Mouse (Mus musculus): ENCODE data around the gene Prg2. TPM values are rescaled to one million over a fixed set of nuclear protein-coding genes. Genes with fewer than 3 reads are reported as not detected.

The Prg2 gene
- not detected for total RNA-seq (2021)

GRCm38 (mm10) chr2:84980188-84980587 lies at the start of gene Prg2:
Prg2 (plus strand) TSS chr2:84980461.
- no peak for DNase-seq

DNA sequence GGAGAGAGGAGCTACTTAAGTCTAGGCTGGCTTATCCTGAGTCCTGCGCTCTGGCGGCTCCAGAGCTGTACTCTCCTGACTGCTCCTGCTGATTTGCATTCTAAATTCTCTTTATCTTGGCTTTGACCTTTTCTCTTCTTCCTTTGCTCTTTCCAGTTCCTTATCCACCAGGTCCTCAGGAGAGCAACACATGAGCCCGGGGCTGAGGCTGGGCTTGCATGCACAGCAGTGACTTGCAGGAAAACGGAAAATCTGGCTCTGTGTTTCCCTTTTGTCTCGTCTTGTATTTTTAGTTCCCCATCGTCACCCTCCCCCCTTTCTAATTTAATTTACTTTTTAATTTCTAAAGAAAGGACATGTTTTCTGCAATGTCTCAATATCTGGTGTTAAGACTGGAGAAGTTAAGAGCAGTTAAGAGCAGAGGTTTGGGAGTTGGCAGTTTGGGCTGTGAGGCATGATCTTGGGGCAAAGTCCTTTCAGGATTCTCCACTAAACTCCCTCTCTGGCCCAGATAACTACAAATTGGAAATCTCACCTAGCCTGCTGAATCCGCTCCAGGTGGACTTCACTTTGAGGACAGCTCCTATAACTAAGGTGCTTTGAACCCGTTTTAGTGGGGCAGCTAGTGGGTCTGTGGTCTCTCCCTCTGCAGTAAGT lies 46.1 kb upstream of the Prg2 start:
- DNase-seq: no peak

GRCm38 (mm10) chr2:84934649-84935007 lies 45.6 kb upstream of the Prg2 start:
- DNase-seq: no peak

DNA sequence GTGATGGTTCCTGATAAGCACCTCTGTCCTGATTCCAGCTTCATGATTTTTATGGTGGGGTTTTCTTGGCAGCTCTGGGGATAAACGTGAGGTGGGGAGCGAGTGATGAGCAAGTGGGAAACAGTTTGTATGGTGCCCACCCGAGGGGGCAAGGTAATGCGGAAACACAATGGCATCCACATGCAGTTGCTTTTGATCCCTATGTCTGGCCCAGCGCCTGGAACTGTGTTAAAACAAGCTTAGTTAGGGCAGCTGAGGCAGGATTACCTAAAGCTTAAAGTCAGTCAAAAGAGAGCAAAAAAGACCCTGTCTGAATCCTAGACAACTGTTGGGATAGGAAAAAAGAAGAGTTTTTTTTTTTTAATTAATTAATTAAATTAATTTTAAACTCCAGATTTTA lies 45.2 kb upstream of the Prg2 start:
- DNase-seq: no peak

DNA sequence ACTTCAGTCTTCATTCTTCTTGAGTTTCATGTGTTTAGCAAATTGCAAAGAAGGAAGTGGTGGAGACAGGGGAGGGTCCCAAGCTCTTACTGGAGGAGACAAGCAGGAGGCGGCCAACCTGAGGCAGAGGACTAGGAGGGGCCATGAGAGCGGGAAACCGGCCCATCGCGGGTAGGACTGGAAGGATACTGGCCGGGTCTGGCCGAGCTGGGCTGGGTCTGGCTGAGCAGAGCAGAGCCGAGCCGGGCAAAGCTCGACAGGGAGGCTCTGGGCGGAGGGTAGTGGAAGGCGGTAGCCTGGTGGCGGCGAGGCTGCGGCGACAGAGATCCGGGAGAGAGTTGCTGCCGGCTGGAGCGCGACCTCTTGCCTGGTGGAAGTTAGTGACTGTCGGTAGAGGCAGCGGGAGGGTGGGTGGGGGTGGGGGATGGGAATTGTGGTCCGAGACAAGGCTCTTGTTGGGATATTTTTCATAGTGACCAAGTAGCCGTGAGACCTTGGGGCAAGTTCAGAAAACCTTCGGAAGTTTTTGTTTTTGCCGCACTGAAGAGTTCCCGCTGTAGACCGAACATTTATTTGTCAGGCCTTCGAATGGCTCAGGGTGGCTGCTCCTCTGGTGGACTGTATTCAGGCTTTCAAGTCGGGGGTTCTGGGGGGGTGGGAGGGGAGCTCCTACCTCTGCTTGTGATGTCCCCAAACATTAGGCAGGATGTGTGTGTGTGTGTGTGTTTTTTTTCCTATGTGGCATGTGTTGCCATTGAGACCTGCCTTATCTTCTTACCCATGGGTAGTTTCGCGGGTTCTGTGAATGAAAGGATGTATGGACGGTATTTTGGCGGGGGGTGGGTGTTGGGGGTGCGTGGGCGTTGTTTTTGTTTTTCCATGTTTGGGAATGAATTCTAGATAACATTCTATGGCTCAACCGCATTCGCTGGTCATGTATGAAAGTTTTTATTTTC lies 43.5 kb upstream of the Prg2 start, which contains the start of gene Slc43a3:
Gene Slc43a3, plus strand, starts transcription at position 106 of the 956 bp plus-strand sequence.
- DNase-seq: no peak

GRCm38 (mm10) chr2:84937491-84938150 lies 42.6 kb upstream of the Prg2 start:
- no peak for DNase-seq

DNA sequence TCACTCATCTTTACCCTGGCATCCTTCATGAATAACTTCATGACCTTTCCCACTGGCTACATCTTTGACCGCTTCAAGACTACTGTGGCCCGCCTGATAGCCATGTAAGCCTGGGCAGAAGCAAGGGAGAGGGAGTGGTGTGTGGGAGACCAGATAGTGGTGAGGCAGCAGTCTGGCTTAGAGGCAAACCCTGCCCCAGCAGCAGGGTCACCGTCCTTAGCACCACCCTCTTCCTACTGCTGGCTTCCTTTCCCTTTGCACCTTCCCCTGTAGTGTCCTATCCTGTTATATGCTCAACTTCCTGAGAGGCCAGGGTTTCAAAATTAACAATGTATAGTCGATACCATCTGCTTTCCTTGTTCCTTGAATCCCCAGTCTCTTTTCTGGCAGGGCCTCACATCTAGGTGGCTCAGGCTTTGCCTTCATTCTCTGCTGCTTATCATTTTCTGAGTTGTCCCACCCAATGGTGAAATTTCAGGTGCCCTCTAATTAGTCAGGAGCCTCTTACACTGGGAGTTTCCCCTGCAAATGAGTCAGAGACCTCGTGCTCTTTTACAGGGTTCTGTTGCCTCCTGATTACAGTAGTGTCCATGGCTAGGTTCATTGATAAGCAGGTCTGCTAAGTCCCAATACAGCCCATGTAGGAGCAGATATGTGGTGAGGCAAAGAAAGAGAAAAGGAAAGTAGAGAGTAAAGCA lies 41.9 kb upstream of the Prg2 start:
- no peak for DNase-seq

- DNase-seq: no peak
Measured at GRCm38 (mm10) chr2:84939306-84939705, 41.0 kb upstream of the Prg2 start.

DNA sequence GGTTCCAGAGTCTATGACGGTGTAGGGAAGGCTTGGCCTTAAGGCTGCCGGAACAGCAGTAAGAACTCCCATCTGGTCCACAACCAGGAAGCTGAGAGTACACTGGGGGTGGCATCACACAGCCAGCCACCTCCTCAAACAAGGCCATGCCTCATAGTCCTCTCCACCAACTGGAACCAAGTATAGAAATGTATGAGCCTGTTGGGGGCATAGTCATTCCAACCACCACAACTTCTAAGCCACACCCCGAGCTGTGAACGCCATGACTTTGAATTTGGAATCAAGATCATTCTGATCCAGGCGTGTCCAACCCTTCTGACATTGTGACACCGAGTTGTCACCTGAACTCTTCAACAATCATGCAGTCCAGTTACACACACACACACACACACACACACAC lies 40.5 kb upstream of the Prg2 start:
- DNase-seq: no peak

DNA sequence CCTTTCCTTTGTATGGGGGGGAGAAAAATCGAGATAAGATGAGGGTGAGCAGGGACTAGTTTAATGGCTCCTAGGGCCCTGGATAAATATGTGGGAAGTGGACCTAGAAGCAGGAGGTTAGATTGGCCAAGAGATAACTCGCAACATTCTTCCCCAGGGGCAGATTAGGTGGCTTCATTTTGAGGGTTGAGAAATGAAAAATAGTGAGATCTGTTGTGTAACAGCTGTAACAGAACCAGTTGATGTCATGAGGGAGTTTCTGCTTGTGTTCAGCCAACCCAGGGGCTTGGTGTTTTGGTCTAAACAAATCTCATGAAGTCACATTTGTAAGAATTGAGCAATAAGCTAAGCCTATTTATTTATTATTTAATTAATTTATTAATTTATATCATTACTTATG lies 38.9 kb upstream of the Prg2 start:
- no peak for DNase-seq

DNA sequence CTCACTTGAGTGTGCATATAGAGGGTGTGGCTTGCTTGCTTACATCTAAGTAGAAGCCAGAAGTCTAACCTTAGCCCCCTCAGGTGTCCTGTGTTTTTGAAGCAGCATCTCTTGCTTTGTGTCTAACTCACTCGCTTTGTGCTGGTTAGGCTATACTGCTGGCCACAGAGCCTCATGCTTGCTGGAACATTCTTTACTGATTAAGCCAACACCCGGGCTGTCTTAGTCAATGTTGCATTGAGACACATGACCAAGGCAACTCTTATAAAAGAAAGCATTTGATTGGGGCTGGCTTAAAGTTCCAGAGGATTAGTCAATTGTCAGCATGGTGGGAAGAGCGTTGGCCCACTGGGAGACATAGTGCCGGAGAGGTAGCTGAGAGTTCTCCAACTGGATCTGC lies 38.5 kb upstream of the Prg2 start:
- DNase-seq: no peak

DNA sequence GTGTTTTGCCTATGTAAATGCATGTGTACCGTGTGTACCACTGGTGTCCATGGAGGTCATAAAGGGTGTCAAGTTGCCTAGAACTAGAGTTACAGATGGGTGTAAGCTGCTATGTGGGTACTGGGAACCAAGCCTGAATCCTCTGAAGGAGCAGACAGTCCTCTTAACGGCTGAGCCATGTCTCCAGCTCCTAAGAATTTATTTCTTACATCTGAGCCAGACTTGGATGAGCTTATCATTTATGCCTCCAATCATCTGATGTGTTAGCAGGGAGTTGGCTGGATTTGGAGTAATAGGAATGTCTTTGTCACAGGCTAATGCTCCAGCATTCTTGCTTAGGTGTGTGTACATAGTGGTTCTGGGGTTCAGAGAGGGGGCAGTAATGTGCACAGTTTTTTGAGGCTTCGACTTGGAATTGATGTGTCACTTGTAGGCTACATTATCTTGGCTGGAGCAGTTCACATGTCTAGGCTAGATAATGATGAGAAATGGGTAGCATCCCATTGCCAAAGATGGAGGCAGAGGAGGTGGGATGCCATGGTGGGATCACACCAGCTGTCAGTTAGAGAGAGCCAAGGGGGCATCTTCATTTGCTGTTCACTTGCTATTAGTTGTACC lies 33.0 kb upstream of the Prg2 start:
- DNase-seq: no peak

DNA sequence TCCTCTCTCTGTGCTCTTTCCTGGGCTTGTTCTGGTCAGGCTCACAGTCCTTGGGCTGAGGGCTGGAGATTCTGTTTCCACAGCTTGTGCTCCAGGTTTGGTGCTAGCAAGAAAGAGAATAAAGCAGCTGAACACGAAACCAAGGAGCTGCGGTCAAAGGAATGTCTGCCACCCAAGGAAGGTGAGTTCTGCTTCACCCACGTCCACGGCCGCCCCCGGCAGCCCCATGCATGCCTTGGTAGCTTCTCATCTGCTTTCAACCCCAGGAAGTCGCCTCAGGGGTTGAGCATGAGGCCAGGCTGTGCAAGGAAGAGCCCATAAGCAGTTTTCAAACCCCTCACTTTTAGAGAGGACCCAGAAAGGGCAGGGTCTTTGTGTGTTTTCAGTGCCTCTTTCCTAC lies 32.0 kb upstream of the Prg2 start:
- DNase-seq: no peak

DNA sequence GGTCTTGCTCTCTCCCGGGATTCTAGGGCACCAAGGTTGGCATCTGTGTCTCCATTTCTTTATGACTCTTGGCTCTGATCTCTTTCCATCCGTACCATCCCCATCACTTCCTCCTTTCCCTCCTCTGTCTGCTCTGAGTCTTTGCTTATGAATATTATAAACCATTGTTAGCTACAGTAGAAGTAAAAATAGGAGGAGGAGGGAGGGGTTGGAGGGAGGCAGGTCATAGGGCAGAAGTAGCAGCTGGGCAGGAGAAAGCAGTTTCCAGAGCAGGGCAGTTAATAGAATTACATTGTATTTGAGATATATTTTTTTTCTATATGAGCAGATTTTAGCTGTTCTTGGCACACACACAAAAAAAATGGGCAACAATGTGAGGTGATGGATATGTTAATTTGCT lies 31.5 kb upstream of the Prg2 start:
- DNase-seq: no peak

DNA sequence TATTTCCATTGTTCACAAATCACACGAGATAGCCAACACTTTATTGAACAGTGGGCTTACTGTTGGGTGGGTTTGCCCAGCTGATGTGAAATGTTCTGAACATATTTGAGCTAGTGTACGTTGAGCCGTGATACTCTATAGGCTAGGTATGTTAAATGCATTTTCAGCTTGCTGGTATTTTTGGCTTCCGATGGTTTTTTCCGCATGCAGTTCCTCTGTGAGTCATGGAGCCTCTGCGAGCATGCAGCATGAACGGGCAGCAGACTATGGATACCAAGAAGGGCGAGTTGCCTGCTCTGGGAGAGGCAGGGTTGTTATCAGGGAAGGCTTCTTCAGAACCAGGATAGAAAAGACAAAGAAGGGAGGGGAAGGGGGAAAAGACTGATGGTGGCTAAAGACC lies 29.2 kb upstream of the Prg2 start:
- no peak for DNase-seq

- no peak for DNase-seq
Measured at GRCm38 (mm10) chr2:84952251-84952650, 28.0 kb upstream of the Prg2 start.

DNA sequence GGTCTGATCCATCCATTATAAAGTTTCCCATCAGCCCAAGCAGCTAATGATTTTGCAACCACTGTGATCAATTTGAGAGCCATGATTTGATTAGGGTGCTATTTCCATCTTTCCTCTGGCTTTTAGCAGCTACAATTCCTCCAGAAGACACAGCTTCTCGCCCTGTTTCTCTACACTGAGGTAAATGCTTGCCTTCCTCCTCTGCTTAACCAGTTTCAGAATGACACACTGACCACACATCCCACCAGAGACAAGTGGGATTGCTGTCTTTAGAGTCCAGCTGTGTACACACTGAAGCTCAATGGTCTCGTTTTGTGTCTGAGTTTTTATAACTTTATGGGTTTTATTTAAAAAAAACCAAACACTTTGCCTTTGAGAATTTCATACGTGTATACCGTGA lies 27.6 kb upstream of the Prg2 start:
- no peak for DNase-seq

DNA sequence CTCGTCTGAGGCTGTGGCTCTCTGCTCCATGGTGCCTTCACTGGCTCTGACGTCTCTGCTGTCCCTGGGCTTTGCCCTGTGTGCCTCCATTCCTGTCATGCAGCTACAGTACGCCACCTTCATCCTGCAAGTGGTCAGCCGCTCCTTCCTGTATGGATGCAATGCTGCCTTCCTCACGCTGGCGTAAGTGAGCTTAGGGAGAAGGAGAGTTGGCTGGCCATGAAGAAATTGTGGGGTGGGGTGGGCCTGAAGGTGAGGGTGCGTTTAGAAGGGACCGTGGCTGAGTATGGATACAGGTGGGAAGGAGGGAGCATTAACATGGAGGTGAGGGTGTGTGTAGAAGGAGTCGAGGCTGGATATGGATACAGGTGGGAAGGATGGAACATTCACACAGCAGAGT lies 24.8 kb upstream of the Prg2 start:
- no peak for DNase-seq

DNA sequence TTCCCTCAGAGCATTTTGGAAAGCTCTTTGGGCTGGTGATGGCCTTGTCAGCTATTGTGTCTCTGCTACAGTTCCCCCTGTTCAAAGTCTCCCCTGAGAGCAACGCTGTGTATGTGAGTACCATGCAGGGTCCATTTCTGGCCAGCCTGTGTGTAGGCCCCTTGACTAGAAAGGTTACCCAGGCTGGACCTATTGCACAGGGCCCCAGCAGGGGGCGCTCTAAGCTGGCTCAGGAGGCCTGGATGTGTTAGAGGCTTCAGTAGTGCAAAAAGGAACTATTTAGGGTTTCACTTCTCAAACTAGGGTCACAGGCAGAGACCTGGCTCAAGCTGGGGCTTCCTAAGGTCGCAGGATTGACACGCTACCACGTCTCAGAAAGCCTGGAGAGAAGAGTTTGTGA lies 24.0 kb upstream of the Prg2 start:
- DNase-seq: peak; percentile 40 to 42

DNA sequence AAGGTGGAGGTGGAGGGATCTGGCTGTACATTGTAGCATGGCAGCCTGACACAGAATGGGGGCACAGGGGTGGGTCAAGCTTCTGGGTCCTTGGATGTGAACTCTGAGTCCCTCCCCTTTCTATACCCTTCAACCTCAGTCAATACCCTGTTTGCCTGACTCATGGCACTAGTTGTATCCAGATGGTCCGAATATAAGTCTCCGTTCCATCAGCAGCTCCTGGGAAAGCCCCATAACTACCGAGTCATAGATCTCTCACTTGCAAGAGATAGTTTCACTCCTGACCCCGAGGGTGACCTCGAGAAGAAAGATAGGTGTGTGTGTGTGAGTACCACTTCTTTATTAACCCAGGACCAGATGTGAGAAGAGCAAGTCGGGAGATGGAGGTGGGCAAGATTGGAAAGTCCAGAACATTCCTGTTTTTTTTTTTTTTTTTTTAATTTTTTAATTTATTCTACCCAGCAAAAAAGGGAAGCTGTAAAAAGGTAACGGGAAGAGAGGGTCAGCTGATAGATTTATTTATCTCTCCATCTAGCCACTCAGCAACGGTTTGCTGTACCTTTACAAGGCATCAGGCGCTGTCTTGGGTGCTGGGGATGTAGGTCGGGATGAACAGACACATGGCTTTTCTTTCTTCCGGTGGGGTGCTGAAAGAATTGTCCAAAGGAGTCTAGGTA lies 21.5 kb upstream of the Prg2 start:
- DNase-seq: no peak

- DNase-seq: no peak
Measured at GRCm38 (mm10) chr2:84961300-84961699, 19.0 kb upstream of the Prg2 start.

GRCm38 (mm10) chr2:84961901-84962300 lies 18.4 kb upstream of the Prg2 start:
- no peak for DNase-seq
